Mouse (Mus musculus): ENCODE data around the gene Rdh16f1.
A peak's percentile ranks its signal among the peaks of the same experiment; 100 is the strongest.

Rdh16f1 gene

GRCm38 (mm10) chr10:127835292-127835691 is 75.7 kb downstream of the Rdh16f1 start:
- peak; percentile 47 for DNase-seq

DNA sequence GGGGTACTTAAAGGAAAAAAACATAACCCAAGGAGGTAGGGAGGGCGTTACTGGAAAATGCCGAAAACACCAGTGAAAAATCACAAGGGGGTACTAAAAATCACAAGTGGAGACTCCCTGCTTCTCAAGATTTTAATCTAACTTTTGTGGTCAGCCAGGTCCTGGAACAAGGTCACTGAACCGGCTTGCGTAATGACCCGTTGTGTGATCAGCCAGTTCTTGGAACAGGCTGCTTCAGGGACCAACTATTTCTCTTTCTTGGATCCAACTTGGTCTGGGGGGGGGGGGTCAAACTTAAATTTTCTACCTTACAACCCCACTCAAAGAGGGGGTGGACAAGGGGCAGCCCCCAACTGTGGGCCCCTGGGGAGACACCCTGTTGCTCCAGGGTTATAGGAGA is 78.2 kb downstream of the Rdh16f1 start:
- peak; percentile 62 for DNase-seq

GRCm38 (mm10) chr10:127838539-127838938 is 79.0 kb downstream of the Rdh16f1 start:
- no peak for DNase-seq

- no peak for DNase-seq
These were observed 81.2 kb downstream of the Rdh16f1 start for GRCm38 (mm10) chr10:127840776-127841175.
